8 mouse cellular contexts compared by ENCODE assay signal in genomic region chr14:11555061-11555501, GRCm38 (mm10). TPM values are rescaled to one million over a fixed set of nuclear protein-coding genes. Genes with fewer than 3 reads are reported as not detected.
DNase-seq lines count a peak whose midpoint lies in the region; ATAC-seq lines count a peak whose summit lies in the region.

No protein-coding gene starts in this region.

- no peaks in the 10 kb centered on the region for H3K36me3 ChIP-seq in erythroblast, embryonic 14.5 days (ENCODE audit: control insufficient read depth)
- no peaks in the 10 kb centered on the region for H3K36me3 ChIP-seq in embryonic facial prominence, embryonic 12.5 days
- peaks cover 5% of the 10 kb centered on the region; the same call in 1 of the 2 replicates for H3K36me3 ChIP-seq in hindbrain, embryonic 10.5 days
- H3K36me3 ChIP-seq in liver, embryonic 11.5 days (ENCODE audit: control insufficient read depth, insufficient read depth, low read length): no peaks in the 10 kb centered on the region
- no peaks in the 10 kb centered on the region for H3K36me3 ChIP-seq in neural tube, embryonic 14.5 days (ENCODE audit: control insufficient read depth, insufficient read depth, low read length)

- H3K4me3 ChIP-seq in erythroblast, embryonic 14.5 days (replicated peaks): peak overlapping the region; percentile 49
- peak overlapping the region; percentile 71 for H3K4me3 ChIP-seq in embryonic facial prominence, embryonic 12.5 days
- H3K4me3 ChIP-seq in hindbrain, embryonic 10.5 days: peak overlapping the region; percentile 85
- peak overlapping the region; percentile 67 for H3K4me3 ChIP-seq in liver, embryonic 11.5 days (ENCODE audit: low read depth, low read length)
- H3K4me3 ChIP-seq in neural tube, embryonic 14.5 days (ENCODE audit: low read depth, low read length): peak overlapping the region; percentile 67

- H3K9me3 ChIP-seq in erythroblast, embryonic 14.5 days (ENCODE audit: control insufficient read depth, low read length): no peaks in the 10 kb centered on the region
- no peaks in the 10 kb centered on the region for H3K9me3 ChIP-seq in embryonic facial prominence, embryonic 12.5 days
- H3K9me3 ChIP-seq in hindbrain, embryonic 10.5 days: peaks cover 3% of the 10 kb centered on the region; the same call in 1 of the 2 replicates
- no peaks in the 10 kb centered on the region for H3K9me3 ChIP-seq in liver, embryonic 11.5 days (ENCODE audit: control insufficient read depth, low read length)
- no peaks in the 10 kb centered on the region for H3K9me3 ChIP-seq in neural tube, embryonic 14.5 days (ENCODE audit: control insufficient read depth, low read length)

- peak overlapping the region; percentile 98 for H3K27ac ChIP-seq in embryonic facial prominence, embryonic 12.5 days
- H3K27ac ChIP-seq in hindbrain, embryonic 10.5 days: peak overlapping the region; percentile 96
- no peak overlapping the region for H3K27ac ChIP-seq in liver, embryonic 11.5 days (ENCODE audit: low read depth, low read length)
- peak overlapping the region; percentile 92 for H3K27ac ChIP-seq in neural tube, embryonic 14.5 days (ENCODE audit: low read depth, low read length)

- peak overlapping the region; percentile 93 for H3K4me2 ChIP-seq in embryonic facial prominence, embryonic 12.5 days (replicated peaks)
- peak overlapping the region; percentile 81 for H3K4me2 ChIP-seq in liver, embryonic 11.5 days
- H3K4me2 ChIP-seq in neural tube, embryonic 14.5 days (ENCODE audit: low read depth, low read length): peak overlapping the region; percentile 81

- peak; percentile 34 for DNase-seq in adrenal gland, adult 18-20 months (ENCODE audit: low spot score in 2 of 2)
- peak; percentile 71 for DNase-seq in hindbrain, embryonic 10.5 days (ENCODE audit: low spot score)
- DNase-seq in liver, embryonic 11.5 days (ENCODE audit: low spot score): peak; percentile 43
- no peak for DNase-seq in B cell, adult 2 months

- no peak for ATAC-seq in erythroblast, adult 5-6 weeks (replicated peaks; ENCODE audit: low FRiP score, poor library complexity, severe bottlenecking)
- ATAC-seq in embryonic facial prominence, embryonic 12.5 days (ENCODE audit: insufficient number of reproducible peaks, insufficient read depth, low FRiP score, low TSS enrichment): no peak
- ATAC-seq in liver, embryonic 11.5 days (replicated peaks; ENCODE audit: low FRiP score): no peak
- ATAC-seq in neural tube, embryonic 14.5 days (ENCODE audit: low read depth): 0 out of 2 replicates have a peak, but pooled peaks have one; percentile 16

- under 1% methylated on average over 17 of the region's 17 CpGs for WGBS in embryonic facial prominence, embryonic 12.5 days
- WGBS in hindbrain, embryonic 10.5 days: 0% methylated on average over 17 of the region's 17 CpGs
- under 1% methylated on average over 17 of the region's 17 CpGs for WGBS in liver, embryonic 11.5 days
- under 1% methylated on average over 17 of the region's 17 CpGs for WGBS in neural tube, embryonic 14.5 days

- H3K4me1 ChIP-seq in erythroblast, embryonic 14.5 days (ENCODE audit: control insufficient read depth): no peaks in the 10 kb centered on the region
- peaks cover 11% of the 10 kb centered on the region for H3K4me1 ChIP-seq in embryonic facial prominence, embryonic 12.5 days
- H3K4me1 ChIP-seq in hindbrain, embryonic 10.5 days (replicated peaks): peaks cover 34% of the 10 kb centered on the region
- H3K4me1 ChIP-seq in liver, embryonic 11.5 days (replicated peaks; ENCODE audit: control insufficient read depth, insufficient read depth, low read length): no peaks in the 10 kb centered on the region; the same call in 1 of the 2 replicates
- peaks cover 16% of the 10 kb centered on the region for H3K4me1 ChIP-seq in neural tube, embryonic 14.5 days (ENCODE audit: control insufficient read depth, insufficient read depth, low read length)

- H3K9ac ChIP-seq in embryonic facial prominence, embryonic 12.5 days: peak overlapping the region; percentile 92
- H3K9ac ChIP-seq in liver, embryonic 11.5 days (ENCODE audit: low read depth, low read length): peak overlapping the region; percentile 75
- peak overlapping the region; percentile 76 for H3K9ac ChIP-seq in neural tube, embryonic 14.5 days (replicated peaks; ENCODE audit: low read depth, low read length)

- peaks cover 56% of the 10 kb centered on the region for H3K27me3 ChIP-seq in erythroblast, embryonic 14.5 days (ENCODE audit: control insufficient read depth)
- H3K27me3 ChIP-seq in embryonic facial prominence, embryonic 12.5 days: no peaks in the 10 kb centered on the region
- H3K27me3 ChIP-seq in hindbrain, embryonic 10.5 days (ENCODE audit: insufficient read depth, poor library complexity, severe bottlenecking): peaks cover 8% of the 10 kb centered on the region; the same call in 1 of the 2 replicates
- H3K27me3 ChIP-seq in liver, embryonic 11.5 days (replicated peaks; ENCODE audit: control insufficient read depth, insufficient read depth, low read length): peaks cover 51% of the 10 kb centered on the region
- no peaks in the 10 kb centered on the region for H3K27me3 ChIP-seq in neural tube, embryonic 14.5 days (ENCODE audit: control insufficient read depth, insufficient read depth, low read length)

RNA-seq across cellular contexts. Expression of gene Ptprg, which starts 1.7 kb away (rescaled TPM):
- not detected in 2 replicates for polyA plus RNA-seq in erythroblast, embryonic 14.5 days (2012)
- total RNA-seq in erythroblast, adult 5-6 weeks (2015; ENCODE audit: low replicate concordance): not detected in 2 replicates
- total RNA-seq in erythroblast, adult 5-6 weeks (2017; ENCODE audit: low replicate concordance): not detected in 2 replicates
- total RNA-seq in adrenal gland, adult 18-20 months (2021): 100 to 1,000 TPM in 1 of 2 experiments, 10 to 100 TPM in 1; 78.0 to 111 TPM
- 41.7 and 47.9 TPM in 2 replicates for polyA plus RNA-seq in embryonic facial prominence, embryonic 12.5 days (2016; fragmentation: Nextera tagmentation; extraction: Ambion mirVana)
- 37.5 and 48.9 TPM in 2 replicates for polyA plus RNA-seq in hindbrain, embryonic 10.5 days (2016; fragmentation: Nextera tagmentation; extraction: Ambion mirVana)
- polyA plus RNA-seq in liver, embryonic 11.5 days (2014; fragmentation: Nextera tagmentation; extraction: Ambion mirVana): 8.6 and 10.0 TPM in 2 replicates
- polyA plus RNA-seq in neural tube, embryonic 14.5 days (2014; fragmentation: Nextera tagmentation; extraction: Ambion mirVana): 42.3 and 48.0 TPM in 2 replicates

Comparison
In these comparisons a context has a peak if more than half of its experiments do, and no peak if none do; other contexts are left out.
1. DNase-seq: peak in adrenal gland, adult 18-20 months (2 of 2), hindbrain, embryonic 10.5 days (single experiment) and liver, embryonic 11.5 days (single experiment); none in B cell, adult 2 months (0 of 2).
2. Peak in every context shown above with its lines, with median percentiles within 50 percentile points of each other: H3K4me3 ChIP-seq, H3K4me2 ChIP-seq and H3K9ac ChIP-seq.